8 mouse cellular contexts compared by ENCODE assay signal in the genomic region with DNA sequence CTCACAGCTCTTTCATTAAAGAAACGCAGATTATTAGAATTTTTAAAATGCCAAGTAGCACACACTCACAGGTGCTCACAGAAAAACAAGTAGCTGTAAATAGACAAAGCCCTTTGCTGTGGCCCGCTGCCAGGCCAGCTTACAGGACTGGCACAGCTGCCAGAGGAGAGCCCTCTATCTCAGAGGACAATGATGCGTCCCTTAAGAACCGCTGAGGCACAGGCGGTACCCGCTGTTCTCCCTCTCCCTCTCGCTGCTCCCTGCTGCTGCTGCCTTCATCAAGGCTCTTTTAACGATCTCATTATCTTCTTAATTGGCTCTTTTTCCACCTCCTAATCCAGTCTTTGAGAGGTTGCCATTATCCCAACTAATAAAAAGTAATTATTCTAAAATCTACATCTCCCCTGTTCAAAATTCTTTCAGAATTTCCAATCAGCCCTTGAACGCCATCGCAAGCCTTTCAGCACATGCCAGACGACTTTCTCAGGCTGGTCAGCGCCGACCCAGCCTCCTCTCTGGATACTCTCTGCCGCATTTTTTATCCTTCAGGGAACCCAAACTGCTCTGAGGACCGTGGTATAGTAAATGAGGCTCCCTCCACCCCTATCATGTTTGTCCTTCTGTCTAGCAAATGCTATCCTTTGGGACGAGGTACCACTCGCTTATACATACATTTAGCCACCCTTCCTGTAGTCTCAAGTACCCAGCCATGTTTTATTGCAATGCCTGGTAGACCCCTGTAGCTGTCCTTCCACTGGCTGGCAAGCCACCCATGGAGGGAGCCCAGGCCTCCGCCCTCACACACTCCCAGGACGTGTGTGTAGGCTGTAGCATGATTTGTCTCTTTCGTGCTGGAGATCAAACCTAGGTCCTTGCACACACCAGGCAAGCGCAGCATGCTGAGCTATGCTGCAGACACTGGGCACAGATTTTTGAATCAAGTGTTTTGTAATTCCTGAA. TPM values are rescaled to one million over a fixed set of nuclear protein-coding genes. Genes with fewer than 3 reads are reported as not detected.
DNase-seq lines count a peak whose midpoint lies in the region; ATAC-seq and TF ChIP-seq lines count a peak whose summit lies in the region.

No protein-coding gene starts in this region.

- no peak overlapping the region for H3ac ChIP-seq in C2C12 (ENCODE audit: control insufficient read depth, insufficient read length, low read depth)

- no peak for TF ChIP-seq CTCF in C2C12 (IDR thresholded peaks at IDR 0.05; ENCODE audit: control insufficient read depth, insufficient read depth, insufficient read length)

- H3K36me3 ChIP-seq in C2C12 (ENCODE audit: control insufficient read depth, insufficient read depth): peaks cover 88% of the 10 kb centered on the region
- H3K36me3 ChIP-seq in limb, embryonic 12.5 days: peaks cover 49% of the 10 kb centered on the region
- peaks cover 14% of the 10 kb centered on the region for H3K36me3 ChIP-seq in liver, embryonic 12.5 days

- no peaks in the 10 kb centered on the region for H3K27me3 ChIP-seq in C2C12 (ENCODE audit: control insufficient read depth, insufficient read depth, insufficient read length)
- H3K27me3 ChIP-seq in limb, embryonic 12.5 days: no peaks in the 10 kb centered on the region
- H3K27me3 ChIP-seq in liver, embryonic 12.5 days (replicated peaks): no peaks in the 10 kb centered on the region

- H3K4me1 ChIP-seq in limb, embryonic 12.5 days (replicated peaks): peaks cover 38% of the 10 kb centered on the region
- H3K4me1 ChIP-seq in liver, embryonic 12.5 days: peaks cover 10% of the 10 kb centered on the region

- no peaks in the 10 kb centered on the region for H3K9me3 ChIP-seq in limb, embryonic 12.5 days
- H3K9me3 ChIP-seq in liver, embryonic 12.5 days (replicated peaks): no peaks in the 10 kb centered on the region

- H3K79me2 ChIP-seq in C2C12 (ENCODE audit: control insufficient read depth, insufficient read depth): peaks cover 90% of the 10 kb centered on the region

- no peak overlapping the region for H3K4me3 ChIP-seq in C2C12 (ENCODE audit: insufficient read depth, poor library complexity, severe bottlenecking)
- no peak overlapping the region for H3K4me3 ChIP-seq in limb, embryonic 12.5 days (replicated peaks)
- H3K4me3 ChIP-seq in liver, embryonic 12.5 days: no peak overlapping the region

- H3K4me2 ChIP-seq in limb, embryonic 12.5 days: 0 out of 2 replicates have a peak overlapping the region, but pooled peaks have one; percentile 22
- H3K4me2 ChIP-seq in liver, embryonic 12.5 days: no peak overlapping the region

- H3K79me3 ChIP-seq in C2C12 (ENCODE audit: low read depth): peaks cover 63% of the 10 kb centered on the region

- no peak for ATAC-seq in limb, embryonic 12.5 days (ENCODE audit: insufficient number of reproducible peaks, insufficient read depth, low FRiP score, low TSS enrichment, low read depth)
- ATAC-seq in liver, embryonic 12.5 days: no peak

- DNase-seq in embryo, embryonic 10.5 days (ENCODE audit: low spot score): peak; percentile 31
- DNase-seq in embryo, embryonic 11 days: no peak
- DNase-seq in frontal cortex, postnatal 14 days (ENCODE audit: low spot score in 2 of 2): peak; percentile 36 to 37
- no peak for DNase-seq in urinary bladder, postnatal 4 days (ENCODE audit: low spot score in 2 of 2)
- DNase-seq in urinary bladder, postnatal 10 days (ENCODE audit: low spot score): no peak

- H3K9ac ChIP-seq in limb, embryonic 12.5 days (replicated peaks): 0 out of 2 replicates have a peak overlapping the region, but pooled peaks have one; percentile 4
- no peak overlapping the region for H3K9ac ChIP-seq in liver, embryonic 12.5 days

- 39% methylated on average over 21 of the region's 21 CpGs for WGBS in limb, embryonic 12.5 days
- 65% methylated on average over 21 of the region's 21 CpGs for WGBS in liver, embryonic 12.5 days (ENCODE audit: insufficient replicate concordance)

- peak overlapping the region; percentile 57; the same call in 1 of the 2 replicates for H3K27ac ChIP-seq in limb, embryonic 12.5 days
- H3K27ac ChIP-seq in liver, embryonic 12.5 days: no peak overlapping the region

TF ChIP-seq in C2C12, 6 proteins besides CTCF, POLR2A, EP300 and RAD21:
- TF ChIP-seq MYOG (IDR thresholded peaks at IDR 0.05; ENCODE audit: control insufficient read depth, extremely low read depth, insufficient read length): no peak
- peak; percentile 53 for TF ChIP-seq MYOD1 (IDR thresholded peaks at IDR 0.05; ENCODE audit: control insufficient read depth, insufficient read length, low read depth)

RNA-seq across cellular contexts. Expression of a gene that starts 35.4 kb away (rescaled TPM):
- 101 TPM for polyA plus RNA-seq in C2C12 (2012; fragmentation: generic; extraction: Trizol)
- polyA plus RNA-seq in limb, embryonic 12.5 days (2016; fragmentation: Nextera tagmentation; extraction: Ambion mirVana): 73.3 and 78.0 TPM in 2 replicates
- 17.8 and 19.1 TPM in 2 replicates for polyA plus RNA-seq in liver, embryonic 12.5 days (2016; fragmentation: Nextera tagmentation; extraction: Ambion mirVana)

Comparison
In these comparisons a context has a peak if more than half of its experiments do, and no peak if none do; other contexts are left out.
1. DNase-seq: peak in embryo, embryonic 10.5 days (single experiment) and frontal cortex, postnatal 14 days (2 of 2); none in embryo, embryonic 11 days (single experiment), urinary bladder, postnatal 4 days (0 of 2) and urinary bladder, postnatal 10 days (single experiment).